Mouse (Mus musculus) embryo, embryonic 11 days (tissue): ENCODE results near the gene Pcgf1.

Experiments
- DNase-seq: peaks from one replicate; pipeline ENCODE4 v3.0.0-alpha.2; 2015

Gene Pcgf1

DNA sequence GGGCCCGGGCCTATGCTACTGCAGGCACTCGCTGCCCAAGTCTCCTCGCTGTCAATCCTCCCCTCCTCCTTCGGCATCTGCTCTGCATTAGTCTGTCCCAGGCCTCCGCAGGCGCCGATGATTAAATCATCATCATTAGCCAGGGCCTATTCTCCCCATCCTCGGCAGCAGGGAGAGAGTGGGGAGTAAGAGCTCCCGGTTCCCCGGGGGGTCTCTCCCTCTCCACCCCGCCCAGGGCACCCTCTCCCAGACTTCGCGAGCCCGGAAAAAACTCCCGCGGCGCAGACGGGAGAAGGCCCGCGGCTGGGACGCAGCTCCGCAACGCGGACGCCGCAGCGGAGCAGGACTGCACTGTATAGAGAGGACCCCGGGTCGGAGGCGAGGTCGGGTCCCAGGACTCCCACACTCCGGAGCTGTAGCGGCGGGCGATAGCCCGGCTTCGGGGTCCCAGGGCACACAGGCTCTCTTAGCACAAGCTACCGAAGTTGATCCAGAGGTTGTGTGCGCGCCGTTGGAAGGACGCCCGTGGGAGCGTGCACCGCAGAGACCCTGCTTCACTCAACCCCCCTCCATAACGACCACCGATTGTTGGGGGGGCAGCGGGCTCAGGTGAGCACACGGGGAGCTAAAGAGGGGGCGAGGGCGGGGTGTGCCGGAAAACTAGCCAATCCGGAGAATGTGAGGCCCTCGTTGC lies at the start of gene Pcgf1:
Pcgf1 (plus strand) TSS at position 240 of the 694 bp plus-strand sequence.
- peak; percentile 71 for DNase-seq

GRCm38 (mm10) chr6:83029777-83030176 lies 47.9 kb upstream of the Pcgf1 start:
- DNase-seq = no peak

DNA sequence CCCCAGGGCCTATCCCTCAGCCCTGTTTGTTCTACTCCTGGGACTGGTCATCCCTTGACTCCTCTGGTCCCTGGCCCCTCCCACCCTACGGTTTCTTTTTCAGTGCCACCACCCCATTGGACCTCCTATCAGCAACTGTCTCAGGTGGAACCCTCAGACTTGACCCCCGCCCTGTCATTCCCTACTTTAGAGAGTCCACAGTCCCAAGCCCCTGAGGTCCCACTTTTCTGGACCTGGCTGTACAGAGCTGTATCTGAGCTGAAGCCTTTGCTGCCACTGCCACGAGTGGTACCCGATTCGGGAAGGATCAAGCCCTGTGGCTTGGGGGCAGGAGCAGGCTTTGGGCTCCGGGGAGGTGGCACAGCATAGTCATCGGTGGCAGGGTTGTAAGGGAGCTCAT lies 46.6 kb upstream of the Pcgf1 start:
- DNase-seq = no peak

DNA sequence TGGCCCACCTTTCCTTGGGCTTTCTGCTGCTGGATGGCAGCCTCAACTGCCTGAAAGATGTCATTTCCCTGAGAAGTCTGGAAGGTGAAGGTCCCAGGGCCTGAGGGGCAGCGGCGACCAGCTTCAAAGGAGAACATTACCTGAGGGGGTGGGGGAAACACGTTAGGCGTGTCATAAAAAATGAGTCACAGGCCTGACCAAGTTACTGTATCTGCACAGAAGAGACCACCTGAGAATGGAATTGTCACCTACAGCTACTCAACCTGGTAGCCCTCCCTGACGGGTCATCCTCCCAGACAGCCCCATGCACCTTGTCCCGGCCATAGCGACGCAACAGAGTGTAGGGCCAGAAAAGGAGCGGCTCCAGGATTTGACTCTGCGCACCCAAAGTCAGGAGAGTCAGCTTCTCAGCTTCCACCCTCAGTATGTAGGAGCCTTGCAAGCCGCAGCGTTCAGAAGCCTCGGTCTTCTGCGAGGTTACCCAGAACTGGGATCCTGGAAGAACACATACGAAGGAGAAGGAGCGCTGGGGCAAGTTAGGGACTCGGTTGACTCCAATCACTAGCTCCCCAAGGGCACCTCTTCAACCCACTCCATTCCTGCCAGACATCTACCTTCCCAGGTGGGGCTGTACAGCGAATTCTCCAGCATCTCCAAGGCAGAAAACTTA lies 45.6 kb upstream of the Pcgf1 start:
- DNase-seq = no peak

- peak; percentile 78 for DNase-seq
These were observed 44.9 kb upstream of the Pcgf1 start for GRCm38 (mm10) chr6:83032769-83033191.

- DNase-seq = peak; percentile 85
These were observed 44.2 kb upstream of the Pcgf1 start, which contains the start of the genes Dok1 and Loxl3 for GRCm38 (mm10) chr6:83033249-83034185. Gene Dok1 (minus strand): TSS chr6:83033471. Gene Loxl3 (plus strand): TSS chr6:83034173.

DNA sequence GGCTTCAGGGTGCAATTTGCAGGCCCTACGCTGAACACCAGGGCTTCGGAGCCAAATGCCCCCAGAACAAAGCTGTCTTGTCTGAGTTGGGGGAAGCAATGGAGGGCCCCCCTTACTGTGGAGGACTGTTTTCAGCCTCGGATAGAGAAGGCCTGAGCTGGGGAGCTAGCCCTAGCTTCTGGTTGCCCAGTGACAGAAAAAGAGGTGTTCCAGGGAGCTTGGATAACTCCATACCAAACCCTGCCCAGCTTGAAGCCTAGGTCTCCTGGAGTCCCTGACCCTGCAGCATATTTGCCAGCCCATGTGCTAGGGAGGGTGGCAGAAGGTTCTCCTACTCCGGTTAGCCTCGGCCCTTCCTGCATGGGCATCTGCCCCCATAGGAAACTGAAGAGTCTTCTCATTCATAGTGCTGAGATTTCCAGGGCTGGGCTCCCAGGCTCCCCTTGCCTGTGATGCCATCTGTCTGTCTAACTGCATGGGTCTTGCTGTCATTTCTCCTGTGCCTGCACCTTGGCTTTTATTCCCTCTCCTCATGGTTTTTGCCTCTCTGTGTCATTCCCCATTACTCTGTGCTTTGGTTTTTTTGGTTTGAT lies 43.1 kb upstream of the Pcgf1 start:
- DNase-seq = no peak

- DNase-seq = no peak
These were observed 40.5 kb upstream of the Pcgf1 start for GRCm38 (mm10) chr6:83037188-83037587.

DNA sequence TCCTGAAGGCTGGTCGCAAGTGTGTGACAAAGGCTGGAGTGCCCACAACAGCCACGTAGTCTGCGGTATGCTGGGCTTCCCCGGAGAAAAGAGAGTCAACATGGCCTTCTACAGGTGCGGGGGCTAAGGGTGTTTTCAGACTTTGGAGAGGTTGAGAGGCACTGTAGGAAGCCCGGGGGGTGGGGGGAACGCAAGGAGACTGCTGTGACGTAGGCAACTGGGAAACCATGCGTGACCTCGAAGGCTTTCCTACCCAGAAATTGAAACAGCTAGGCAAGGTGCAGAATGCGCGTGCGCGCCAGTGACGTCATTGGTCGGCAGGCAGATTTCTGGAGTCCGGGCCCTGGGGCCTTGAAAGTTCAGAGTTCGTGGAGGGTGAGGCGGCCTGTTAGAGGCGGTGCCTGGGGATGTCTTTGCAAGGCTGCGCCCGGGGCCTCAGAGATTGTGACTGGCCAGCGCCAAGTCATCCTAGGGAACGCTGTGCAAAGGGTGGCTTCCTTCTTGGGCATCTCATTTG lies 39.1 kb upstream of the Pcgf1 start:
- peak; percentile 88 for DNase-seq

GRCm38 (mm10) chr6:83040601-83041000 lies 37.1 kb upstream of the Pcgf1 start:
- no peak for DNase-seq

GRCm38 (mm10) chr6:83043561-83043960 lies 34.1 kb upstream of the Pcgf1 start:
- no peak for DNase-seq

GRCm38 (mm10) chr6:83043993-83044392 lies 33.7 kb upstream of the Pcgf1 start:
- no peak for DNase-seq

DNA sequence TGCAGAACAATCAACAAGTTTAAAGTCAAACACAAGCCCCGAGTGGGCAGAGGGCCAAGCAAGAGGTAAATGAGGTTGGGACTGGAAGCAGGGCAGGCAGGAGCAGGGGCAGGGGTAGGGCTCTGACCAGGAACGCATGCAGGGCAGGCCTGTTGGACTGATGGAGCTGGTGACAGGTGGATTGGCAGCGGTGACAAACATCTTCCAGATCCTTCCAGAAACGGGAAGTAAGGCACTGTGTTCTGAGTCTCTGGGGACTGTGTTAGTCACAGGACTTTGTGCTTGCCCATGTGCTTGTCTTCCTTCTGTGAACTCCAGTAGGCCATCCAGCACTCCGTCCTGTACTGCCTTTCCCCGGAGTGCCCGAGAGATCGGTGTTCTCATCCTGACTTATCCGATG lies 32.9 kb upstream of the Pcgf1 start:
- DNase-seq = no peak

- no peak for DNase-seq
These were observed 28.3 kb upstream of the Pcgf1 start for GRCm38 (mm10) chr6:83049367-83049766.

DNA sequence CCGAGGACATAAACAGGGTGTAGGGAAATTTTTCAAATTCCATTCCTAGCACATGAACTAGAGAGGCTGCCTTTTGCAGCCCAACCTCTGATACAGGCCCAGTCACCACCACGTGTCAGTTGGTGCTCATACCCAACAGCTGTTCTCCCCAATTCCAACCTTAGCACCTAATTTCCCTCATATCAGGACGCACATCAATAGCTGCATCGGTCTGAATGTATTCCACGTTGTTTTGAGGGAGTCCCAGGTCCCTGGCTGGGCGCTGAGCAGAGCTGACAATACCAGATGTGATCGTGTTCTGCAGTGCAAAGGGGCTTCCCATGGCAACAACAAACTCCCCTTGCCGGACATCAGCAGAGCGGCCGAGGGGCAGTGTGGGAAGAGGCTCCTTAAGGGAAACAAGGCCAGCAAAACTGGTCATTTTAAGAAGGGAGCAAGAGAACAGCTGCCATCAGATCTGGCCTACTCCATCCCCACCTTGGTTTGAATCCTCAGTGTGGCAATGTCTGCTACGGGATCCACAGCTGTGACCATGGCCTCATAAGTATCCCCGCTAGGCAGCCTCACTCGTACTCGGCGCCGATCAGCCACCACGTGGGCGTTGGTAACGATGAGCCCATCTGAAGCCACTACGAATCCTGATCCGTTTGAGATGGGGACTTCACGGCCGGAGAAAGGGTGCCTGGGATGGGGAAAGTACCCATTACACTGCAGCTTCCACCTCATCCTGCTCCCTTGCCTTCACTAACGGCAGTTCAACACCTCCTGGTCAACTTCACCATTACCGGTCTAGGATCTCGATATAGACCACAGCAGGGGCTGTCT lies 24.3 kb upstream of the Pcgf1 start:
- peak; percentile 62 for DNase-seq

GRCm38 (mm10) chr6:83054074-83054851 lies 23.4 kb upstream of the Pcgf1 start, which contains the start of gene Aup1:
Gene Aup1 (plus strand): TSS chr6:83054521.
- DNase-seq = peak; percentile 97

GRCm38 (mm10) chr6:83054871-83055431 lies 22.7 kb upstream of the Pcgf1 start, which contains the start of gene Htra2:
Gene Htra2 (minus strand): TSS chr6:83055273.
- DNase-seq = peak; percentile 52

DNA sequence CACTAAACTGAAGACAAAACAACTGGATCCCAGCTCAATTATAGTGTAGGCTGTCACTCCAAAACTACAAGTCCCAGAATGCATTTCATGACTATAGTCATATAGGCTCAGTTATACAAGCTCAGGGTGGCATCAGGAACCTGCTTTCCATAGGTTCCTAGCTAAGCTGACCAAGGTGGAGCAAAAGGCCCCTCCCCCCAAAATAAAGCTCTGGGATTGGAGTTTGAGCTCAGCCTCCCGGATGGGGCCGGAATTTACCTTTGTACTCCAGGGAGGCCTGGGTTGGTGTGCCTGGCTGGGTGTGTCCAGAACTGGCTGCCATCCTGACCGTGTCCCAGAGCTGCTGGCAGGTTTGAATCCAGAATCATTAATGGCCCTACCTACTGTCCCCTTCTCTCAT lies 19.9 kb upstream of the Pcgf1 start, which contains the start of gene Dqx1:
Dqx1 (plus strand) TSS at position 55 of the 400 bp plus-strand sequence.
- DNase-seq = no peak

DNA sequence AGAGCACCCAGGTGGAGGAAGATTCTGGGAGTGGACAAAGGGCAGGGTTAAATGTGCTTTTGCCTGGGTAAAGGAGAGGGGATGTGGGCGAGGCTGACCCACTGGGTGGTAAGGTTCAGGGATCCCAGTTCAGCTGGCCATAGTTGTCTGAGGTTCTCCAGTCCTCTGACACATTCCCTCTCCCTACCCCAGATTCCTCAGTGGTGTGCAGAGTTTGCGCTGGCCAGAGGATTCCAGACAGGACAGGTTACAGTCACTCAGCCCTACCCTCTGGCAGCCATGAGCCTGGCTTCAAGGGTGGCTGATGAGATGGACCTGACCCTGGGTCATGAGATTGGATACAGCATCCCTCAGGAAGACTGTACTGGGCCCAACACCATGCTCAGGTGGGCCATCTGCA lies 18.9 kb upstream of the Pcgf1 start:
- no peak for DNase-seq

DNA sequence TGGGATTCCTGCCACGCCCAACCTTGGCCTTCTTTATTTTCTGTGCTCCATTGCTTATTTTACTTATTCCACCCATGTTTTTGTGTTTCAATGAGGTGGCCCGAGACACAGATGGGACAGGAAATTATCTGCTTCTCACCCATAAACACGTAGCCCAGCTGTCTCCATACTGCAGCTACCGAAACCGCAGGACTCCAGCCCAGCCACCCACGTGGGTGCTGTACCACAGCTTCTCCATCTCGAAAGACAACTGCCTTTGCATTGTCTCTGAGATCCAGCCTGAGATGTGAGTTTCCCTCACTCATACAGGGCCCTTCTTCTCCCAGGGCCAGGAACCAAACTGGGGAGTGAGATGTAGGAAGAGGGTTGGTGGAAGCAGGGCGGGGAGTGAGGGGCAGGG lies 11.7 kb upstream of the Pcgf1 start:
- no peak for DNase-seq
